Mouse (Mus musculus) adrenal gland, adult 18-20 months (tissue): Measurements from ENCODE around the gene Lias. TPM values are rescaled to one million over a fixed set of nuclear protein-coding genes. Genes with fewer than 3 reads are reported as not detected.

ENCODE experiments used
- DNase-seq, 2 experiments: peaks; one replicate each; pipeline ENCODE4 v3.0.0; 2021 to 2022; ENCODE audit warnings: low spot score in 2 of 2
- long read RNA-seq, 2 experiments: library from polyadenylated mRNA; stranded (forward); transcript quantifications; one replicate each; pipeline ENCODE4 v2.0.0; 2021
- total RNA-seq, 2 experiments: library from RNA; stranded (reverse); gene quantifications; 1 replicate in 1 of 2; 2 replicates in 1 of 2; pipeline ENCODE4 v1.2.3; 2021

The Lias gene
- total RNA-seq, result 10 to 100 TPM; 54.5 to 67.6 TPM
- long read RNA-seq, experiment 1, transcript Lias-202 (11 exons, 1,668 nt), result major isoform, 38 of 39 reads
- long read RNA-seq, experiment 1, partial matches to known transcripts, result 0 of 39 reads
- long read RNA-seq, experiment 1, other reads (novel, unspliced or antisense), result 0 of 39 reads
- long read RNA-seq, experiment 2, transcript Lias-201 (11 exons, 2,996 nt), result minor isoform, 7 of 93 reads
- long read RNA-seq, experiment 2, transcript Lias-202 (11 exons, 1,668 nt), result major isoform, 76 of 93 reads
- long read RNA-seq, experiment 2, partial matches to known transcripts, result 5 of 93 reads
- long read RNA-seq, experiment 2, other reads (novel, unspliced or antisense), result 5 of 93 reads

- peak; percentile 99 to 100 for DNase-seq
Measured at GRCm38 (mm10) chr5:65390648-65391644, at the start of gene Lias, which contains the start of gene Rpl9. Lias (plus strand) TSS chr5:65391497. Rpl9 (minus strand) TSS chr5:65391444.

- no peak for DNase-seq
Measured at GRCm38 (mm10) chr5:65348168-65348567, 43.1 kb upstream of the Lias start, which contains the start of gene Klb. Klb (plus strand) TSS chr5:65348314.

- no peak for DNase-seq
Measured at GRCm38 (mm10) chr5:65350508-65350907, 40.8 kb upstream of the Lias start.

GRCm38 (mm10) chr5:65354097-65354496, 37.2 kb upstream of the Lias start:
- no peak for DNase-seq

DNA sequence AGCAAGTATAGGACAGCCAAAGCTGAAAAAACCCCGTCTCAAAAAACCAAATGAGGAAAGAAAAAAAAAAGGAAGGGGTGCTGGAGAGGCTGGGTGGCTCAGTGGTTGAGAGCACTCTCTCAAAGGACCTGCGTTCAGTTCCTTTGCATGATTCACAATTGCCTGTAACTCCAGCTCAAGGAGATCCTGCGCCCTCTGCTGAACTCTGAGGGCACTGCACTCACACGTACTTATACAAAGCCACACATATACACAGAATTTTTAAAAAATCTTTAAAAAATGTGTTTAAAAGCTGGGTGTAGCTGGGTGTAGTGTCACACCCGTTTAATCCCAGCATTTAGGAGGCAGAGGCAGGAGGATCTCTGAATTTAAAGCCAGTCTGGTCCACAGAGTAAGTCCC, 36.3 kb upstream of the Lias start:
- DNase-seq, result no peak

DNA sequence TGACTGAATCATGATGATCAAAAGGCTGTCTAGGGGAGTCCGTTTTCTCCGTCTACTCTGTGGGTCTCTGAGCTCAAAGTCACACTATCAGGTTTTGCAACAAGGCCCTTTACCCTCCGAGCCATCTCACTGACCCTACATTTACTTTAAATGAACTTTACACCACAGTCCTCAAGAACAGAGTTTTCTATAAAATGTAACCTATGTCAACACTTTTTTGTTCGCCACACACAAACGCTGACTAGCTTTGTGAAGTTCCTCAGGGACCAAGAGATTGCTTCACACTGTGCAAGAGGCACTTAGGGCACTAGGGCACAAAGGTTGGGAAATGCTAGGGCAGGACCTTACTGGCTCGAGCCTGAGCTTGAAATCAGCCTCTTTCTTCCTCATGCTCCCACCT, 34.4 kb upstream of the Lias start:
- no peak for DNase-seq

DNA sequence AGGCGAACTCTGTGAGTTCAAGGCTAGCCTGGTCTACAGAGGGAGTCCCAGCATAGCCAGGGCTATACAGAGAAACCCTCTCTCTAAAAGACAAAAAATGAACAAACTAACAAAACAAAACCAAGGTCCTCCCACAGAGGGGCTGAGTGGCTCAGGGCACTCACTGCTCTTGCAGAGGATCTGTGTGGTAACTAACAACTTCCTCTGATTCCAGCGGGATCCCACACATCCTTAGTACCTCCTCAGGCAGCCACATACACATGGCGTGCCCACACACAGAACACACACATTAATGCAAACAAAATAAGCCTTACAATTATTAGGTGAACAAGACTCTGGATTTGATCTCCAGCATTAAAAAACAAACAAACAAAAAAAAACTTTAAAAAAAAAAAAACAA, 33.5 kb upstream of the Lias start:
- DNase-seq, result no peak

- no peak for DNase-seq
Measured at GRCm38 (mm10) chr5:65367837-65368236, 23.5 kb upstream of the Lias start.

- no peak for DNase-seq
Measured at GRCm38 (mm10) chr5:65371551-65371950, 19.7 kb upstream of the Lias start.

- DNase-seq, result no peak
Measured at GRCm38 (mm10) chr5:65374746-65375145, 16.6 kb upstream of the Lias start.

- DNase-seq, result no peak
Measured at GRCm38 (mm10) chr5:65385704-65386103, 5.6 kb upstream of the Lias start.

DNA sequence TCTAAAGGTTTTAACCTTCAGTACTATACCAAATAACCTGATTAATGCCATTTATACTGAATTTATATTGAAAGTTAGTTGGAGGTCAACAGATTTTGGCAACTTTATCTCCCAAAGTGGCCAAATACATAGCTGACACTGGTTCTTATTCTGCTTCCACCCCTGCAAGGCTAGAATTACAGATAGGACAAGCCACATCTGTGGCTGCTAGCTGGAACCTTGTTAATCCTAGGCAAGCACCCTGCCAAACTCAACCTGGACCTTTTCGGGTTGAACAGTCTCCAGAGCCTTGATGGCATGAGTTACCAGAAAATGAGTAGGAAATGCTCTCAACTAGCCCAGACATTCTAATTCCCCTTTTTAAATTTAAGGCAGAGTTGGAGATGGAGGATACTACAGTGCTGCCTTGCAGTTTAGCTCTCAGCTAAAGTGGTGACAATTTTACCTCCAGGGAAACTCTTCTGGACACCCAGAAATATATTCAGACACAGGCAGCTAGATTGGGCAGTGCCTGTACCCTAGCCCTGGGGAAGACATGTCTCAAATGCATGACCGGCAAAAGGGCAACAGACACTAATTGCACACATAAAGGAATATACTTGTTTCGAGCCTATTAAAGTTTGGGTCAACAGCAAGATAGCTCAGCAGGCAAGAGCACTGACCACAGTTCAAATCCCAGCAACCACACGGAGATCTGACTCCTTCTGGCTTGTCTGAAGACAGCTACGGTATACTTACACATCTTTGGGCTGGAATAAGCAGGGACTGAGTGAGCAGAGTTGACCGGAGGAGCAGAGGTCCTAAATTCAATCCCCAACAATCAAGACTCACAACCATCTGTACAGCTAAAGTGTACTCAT, 4.1 kb upstream of the Lias start:
- no peak for DNase-seq

- DNase-seq, result no peak
Measured at GRCm38 (mm10) chr5:65391753-65392152, 456 bp downstream of the Lias start.

GRCm38 (mm10) chr5:65394425-65394824, 3.1 kb downstream of the Lias start:
- DNase-seq, result no peak

GRCm38 (mm10) chr5:65401251-65401994, 10.1 kb downstream of the Lias start:
- DNase-seq, result peak; percentile 75 to 88

- no peak for DNase-seq
Measured at GRCm38 (mm10) chr5:65407989-65408388, 16.7 kb downstream of the Lias start.

DNA sequence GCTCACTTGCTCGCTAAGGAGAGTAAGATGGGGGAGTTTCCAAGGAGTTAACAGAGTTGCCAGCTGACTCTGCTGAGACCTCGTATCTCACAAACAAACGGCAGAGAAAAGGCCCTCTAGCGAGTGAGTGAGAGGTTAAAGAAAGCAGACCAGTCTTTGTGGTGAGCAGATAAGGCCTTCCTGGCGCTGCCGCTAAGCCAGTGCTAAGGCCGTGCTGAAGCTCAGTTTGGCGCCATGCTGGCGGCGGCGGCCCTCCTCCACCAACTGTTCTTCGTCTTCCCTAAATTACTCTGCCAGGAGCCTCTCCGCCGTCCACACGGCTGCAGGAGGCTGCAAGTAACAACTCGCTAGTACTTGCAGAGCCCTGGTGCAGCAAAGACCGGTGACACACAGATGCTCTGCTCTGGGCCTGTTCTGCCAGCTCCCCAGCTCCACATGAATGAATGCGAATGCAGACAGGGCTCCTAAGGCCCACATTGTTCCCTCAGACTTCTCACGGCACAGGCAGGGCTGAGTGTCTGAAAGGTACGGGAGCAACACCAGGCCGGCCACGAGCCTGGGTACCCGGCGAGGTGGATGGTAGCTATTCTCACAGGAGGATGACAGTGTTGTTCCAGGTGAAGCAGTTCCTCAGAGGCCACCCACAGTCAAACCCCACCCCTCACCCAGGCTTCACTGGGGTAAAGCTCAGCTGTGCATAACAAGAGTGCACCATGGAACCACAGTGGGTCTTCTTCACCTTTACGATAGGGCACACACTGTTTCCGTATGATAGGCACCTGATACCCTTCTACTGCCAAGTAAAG, 24.6 kb downstream of the Lias start:
- DNase-seq, result no peak

DNA sequence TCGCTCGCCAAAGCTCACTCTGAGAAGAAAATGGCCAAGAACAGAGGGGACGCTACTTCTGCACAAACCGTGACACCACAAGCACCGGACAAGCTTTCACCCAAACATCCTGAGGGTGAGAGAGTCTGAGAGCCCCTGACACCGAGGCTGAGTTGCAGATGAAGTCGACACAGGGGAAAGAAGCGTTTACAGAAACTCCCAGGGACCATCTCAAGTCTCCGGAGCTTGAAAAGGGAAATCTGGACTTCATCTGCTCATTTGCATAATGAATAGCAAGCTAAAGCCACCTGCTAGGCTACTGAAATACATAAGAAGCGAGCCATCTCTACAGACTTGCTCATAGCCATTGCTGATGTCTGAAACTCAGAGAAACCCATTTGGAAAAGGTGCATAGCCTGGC, 27.8 kb downstream of the Lias start:
- no peak for DNase-seq

DNA sequence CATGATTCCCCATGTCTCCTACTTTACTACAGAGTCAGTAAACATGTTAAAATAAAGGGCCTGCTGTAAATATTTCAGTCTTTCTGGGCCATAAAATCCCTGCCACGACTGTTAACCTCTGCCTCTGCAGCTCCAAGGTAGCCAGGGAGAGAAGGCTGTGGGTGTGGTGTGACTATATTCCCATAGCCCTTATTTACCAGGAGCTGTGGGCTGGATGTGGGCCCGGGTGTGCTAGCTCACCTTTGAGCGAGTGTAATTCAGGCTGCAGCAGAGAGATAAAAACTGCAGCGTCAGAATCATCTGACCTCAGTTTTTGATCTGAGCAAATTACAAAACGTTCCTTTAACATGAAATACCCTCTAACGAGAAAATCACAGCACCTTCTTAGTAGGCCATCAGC, 29.5 kb downstream of the Lias start:
- DNase-seq, result no peak
